Mouse (Mus musculus): ENCODE measurements at regions not wholly inside any gene's neighbourhood (a gene's known extent, or its start where the extent isn't known, plus 50 kb on each side); places are given as distances from the start of the nearest gene placed in this dataset.

DNA sequence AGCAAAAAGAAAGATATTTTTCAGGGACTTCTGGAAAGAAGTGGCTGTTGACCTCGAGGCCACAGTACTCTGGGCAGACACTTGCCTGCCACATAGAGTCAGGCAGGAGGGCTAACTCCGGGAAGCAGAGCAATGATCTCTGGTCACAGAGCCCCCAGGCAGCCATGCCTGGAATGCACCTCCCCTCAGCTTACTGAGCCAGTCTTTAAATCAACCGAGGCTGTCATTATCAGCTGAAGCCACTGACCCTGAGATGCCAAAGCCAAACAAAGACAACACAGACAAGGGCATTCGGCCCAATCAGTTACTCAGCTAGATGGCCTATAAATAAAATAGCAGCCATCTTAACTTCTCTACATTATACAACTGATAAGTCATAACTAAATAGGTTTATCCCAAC, 52.2 kb upstream of the Foxo6 start:
- no peak for DNase-seq (ENCODE audit: low spot score in 2 of 2)

GRCm38 (mm10) chr4:120340686-120341085, 53.5 kb upstream of the Foxo6 start:
- no peak for DNase-seq (ENCODE audit: low spot score in 2 of 2)

- DNase-seq (ENCODE audit: low spot score in 2 of 2) = no peak
These were observed 54.8 kb upstream of the Foxo6 start for GRCm38 (mm10) chr4:120341933-120342332.

DNA sequence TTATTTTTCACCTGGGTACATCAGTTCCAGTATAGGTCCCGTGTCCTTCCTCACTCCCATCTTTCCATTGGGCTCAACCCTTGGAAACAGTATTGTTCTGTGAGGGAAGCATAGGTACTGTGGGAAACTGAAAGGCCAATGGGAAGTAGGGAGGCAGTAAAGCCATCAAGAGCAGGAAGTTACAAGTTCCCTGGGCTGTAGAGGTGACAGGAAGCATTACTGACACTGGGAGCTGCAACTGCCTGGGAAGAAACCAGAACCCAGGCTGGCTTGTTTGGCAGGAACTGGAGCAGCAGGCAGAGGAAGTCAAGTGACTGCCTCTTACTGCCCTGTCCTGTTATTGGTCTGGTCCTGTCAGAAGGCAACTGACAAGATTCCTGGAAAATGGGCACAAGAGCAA, 55.5 kb upstream of the Foxo6 start:
- no peak for DNase-seq (ENCODE audit: low spot score in 2 of 2)

- DNase-seq (ENCODE audit: low spot score in 2 of 2) = no peak
These were observed 58.7 kb upstream of the Foxo6 start for GRCm38 (mm10) chr4:120345676-120346465.

DNA sequence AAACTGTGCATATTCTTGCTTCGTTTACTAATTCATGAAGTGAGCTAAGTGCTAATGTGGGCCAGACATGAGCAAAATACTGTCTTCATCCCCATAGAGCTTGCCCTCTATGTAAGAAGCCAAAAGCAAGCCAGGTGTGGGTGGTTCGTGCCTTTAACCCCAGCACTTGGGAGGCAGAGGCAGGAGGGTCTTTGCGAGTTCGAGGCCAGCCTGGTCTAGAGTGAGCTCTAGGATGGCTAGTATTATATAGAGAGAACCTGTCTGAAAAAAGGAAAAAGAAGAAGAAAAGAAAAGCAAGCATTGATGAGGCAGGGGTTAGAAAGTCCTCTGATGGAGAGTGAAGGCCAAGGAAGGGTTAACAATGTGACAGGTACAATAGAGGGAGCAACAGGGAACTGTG, 55.2 kb upstream of the Scmh1 start:
- no peak for DNase-seq (ENCODE audit: low spot score in 2 of 2)

DNA sequence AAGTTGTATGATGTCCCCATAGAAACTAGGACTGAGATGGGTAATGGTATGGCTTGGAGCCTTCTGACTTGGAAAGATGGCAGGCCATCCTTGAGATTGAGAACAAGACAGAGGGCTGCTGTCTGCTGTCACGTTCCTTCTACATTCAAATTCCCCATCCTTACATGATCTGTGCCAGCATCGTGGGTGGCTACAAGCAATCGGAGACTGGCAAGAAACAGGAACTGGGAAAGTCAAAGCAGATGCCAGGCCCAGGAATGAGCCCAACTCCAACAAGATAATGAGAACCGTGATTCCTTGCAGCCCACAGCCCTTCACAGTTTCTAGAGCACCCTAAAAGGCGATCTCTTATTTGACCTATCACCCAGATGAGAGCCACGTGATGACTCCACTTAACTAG, 51.3 kb upstream of the Scmh1 start:
- peak; percentile 35 to 39 for DNase-seq (ENCODE audit: low spot score in 2 of 2)

Data from right cerebral cortex, postnatal 36 days (tissue).